Mouse (Mus musculus) T-helper 1 cell (primary cell): ENCODE results near the gene Gm9844.
"Not testable (repeated sequence)": the region's sequence is repeated elsewhere in the genome, so short reads cannot be mapped to it uniquely, and the experiment has no call there.

Experiments
- in situ Hi-C: fragments of 300-600 bp; cut with MboI, MseI; formaldehyde crosslinking; loops from one replicate; pipeline ENCODE4 v1.15.1; 2025; ENCODE audit warnings: high pct_unique_total_duplicates

Gm9844 gene

GRCm38 (mm10) chr7:24869080-24869479 is 7.1 kb downstream of the Gm9844 start:
- in situ Hi-C loops = no loop called here

- in situ Hi-C loops = no loop called here
Observed at GRCm38 (mm10) chr7:24869532-24870165, 7.6 kb downstream of the Gm9844 start, which contains the start of the genes Lypd4 and Dmrtc2. Gene Lypd4, minus strand, starts transcription at chr7:24869941. Gene Dmrtc2, plus strand, starts transcription at chr7:24870057.

GRCm38 (mm10) chr7:24877588-24877987 is 15.6 kb downstream of the Gm9844 start:
- in situ Hi-C loops = no loop called here

DNA sequence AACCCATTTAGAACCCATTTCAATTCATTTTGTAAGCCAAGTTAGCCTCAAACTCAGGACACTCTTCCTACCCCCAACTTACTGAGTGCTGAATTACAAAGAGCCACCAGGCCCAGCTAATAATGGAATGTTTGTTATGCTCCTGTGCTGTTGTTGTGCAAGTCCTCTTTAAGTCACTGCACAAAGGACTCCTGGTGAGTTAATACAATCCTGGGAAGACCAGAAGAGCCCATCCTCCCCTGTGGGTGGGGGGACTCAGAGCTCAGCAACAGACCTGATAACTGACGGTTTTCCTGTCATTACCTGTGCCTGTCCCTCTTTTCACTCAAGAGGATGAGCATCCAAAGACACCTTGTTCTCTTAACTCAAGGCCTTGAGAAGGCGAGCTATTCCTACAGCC is 17.6 kb downstream of the Gm9844 start:
- in situ Hi-C loops = no loop called here

DNA sequence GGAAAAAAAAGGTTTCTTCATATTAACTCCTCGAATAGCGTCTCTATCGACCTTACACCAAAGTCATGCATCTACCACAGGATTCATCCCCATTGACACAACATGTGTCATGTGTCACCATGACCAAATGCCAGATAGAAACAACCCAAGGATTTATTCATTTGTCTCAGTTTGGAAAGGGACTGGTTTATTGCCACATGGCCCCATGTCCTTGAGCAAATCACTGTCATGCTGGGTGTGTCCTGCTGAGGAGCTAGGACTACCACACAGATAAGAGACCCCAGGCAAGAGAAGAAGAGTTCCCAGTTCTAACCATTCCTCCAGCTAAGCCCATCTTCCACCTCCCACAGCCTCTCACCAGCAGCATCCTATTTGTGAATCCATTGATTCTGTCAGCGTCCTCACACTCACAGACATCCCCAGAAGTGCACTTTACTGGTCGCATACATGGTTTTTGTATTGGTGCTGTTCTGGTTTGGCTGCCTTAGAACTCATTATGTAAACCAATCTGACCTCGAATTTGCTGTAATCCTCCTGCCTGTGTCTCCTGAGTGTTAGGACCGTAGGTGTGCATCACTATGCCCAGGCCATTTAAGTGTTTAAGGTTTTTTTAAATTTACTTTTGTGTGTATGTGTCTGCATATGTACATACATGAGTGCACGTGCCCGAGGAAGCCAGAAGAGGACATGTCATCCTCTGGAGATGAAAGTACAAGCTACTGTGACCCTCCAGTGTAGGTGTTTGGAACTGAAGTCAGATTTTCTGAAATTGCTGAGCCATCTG is 20.6 kb downstream of the Gm9844 start:
- in situ Hi-C loops = no loop called here

- in situ Hi-C loops = no loop called here
Observed at GRCm38 (mm10) chr7:24883896-24884692, 22.1 kb downstream of the Gm9844 start, which contains the start of gene Rps19. Gene Rps19, plus strand, starts transcription at chr7:24884371.

GRCm38 (mm10) chr7:24884693-24885291 is 22.8 kb downstream of the Gm9844 start:
- in situ Hi-C loops = no loop called here

GRCm38 (mm10) chr7:24885468-24886307 is 23.7 kb downstream of the Gm9844 start:
- in situ Hi-C loops = no loop called here

GRCm38 (mm10) chr7:24886308-24886633 is 24.3 kb downstream of the Gm9844 start:
- in situ Hi-C loops = no loop called here

DNA sequence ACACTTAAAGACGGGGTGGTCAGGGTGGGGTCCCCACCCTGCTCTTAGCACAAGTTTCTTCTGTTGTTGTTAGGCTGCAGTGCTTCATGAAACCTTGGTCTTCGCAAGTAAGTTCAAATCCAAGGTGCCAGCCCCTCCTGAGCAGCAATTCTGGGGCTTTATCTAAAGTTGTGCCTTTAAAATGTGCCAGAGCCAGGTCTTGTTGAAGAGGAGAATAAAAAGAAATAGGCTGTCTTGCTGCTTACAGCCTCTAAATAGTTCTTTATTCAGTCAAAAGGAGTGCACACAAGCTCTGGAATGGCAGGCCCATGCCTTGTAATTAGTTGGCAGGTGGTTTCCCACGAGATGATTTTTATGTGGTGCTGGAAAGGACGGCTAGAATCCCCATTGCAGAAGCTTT is 25.1 kb downstream of the Gm9844 start:
- in situ Hi-C loops = no loop called here

- in situ Hi-C loops = no loop called here
Observed at GRCm38 (mm10) chr7:24889431-24890220, 27.6 kb downstream of the Gm9844 start.

DNA sequence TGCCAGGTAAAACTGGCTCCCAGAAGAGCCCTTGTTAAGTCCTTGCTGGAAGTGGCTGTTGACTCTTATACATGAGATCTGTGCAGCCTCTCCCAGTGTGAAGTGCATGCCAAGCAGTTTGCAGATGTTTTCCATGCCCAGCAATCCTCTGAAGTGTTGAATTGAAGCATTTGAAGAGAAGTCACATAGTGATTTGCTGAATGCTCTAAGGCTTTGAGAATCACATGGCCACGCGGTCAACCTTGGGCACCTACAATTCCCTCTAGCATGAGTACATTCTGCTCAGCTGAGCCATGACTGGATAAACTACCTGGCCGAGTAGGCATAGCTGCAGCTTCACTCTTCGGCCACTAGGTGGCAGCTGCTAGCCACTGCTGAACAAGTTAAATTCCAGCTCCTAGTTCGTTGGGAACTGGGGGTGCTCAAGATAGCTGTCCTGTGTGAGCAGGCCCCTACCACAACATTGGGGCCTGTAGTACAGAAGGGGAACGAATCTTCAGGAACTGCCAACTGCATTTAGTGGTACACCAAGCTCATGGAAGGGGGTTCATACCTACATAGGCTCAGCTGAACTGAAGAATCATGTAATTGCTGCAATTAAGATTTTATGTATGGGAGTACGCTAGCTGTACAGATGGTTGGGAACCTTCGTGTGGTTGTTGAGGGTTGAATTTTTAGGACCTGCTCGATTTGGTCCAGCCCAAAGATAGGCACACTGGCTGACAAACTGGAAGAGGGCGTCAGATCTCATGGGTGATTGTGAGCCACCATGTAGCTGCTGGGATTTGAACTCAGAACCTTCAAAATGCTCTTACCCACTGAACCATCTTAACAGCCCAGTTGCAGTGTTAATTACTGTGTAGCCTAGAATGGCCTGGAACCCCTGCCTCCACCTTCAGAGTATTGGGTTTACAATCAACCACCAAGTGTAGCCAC is 28.5 kb downstream of the Gm9844 start:
- in situ Hi-C loops = no loop called here

DNA sequence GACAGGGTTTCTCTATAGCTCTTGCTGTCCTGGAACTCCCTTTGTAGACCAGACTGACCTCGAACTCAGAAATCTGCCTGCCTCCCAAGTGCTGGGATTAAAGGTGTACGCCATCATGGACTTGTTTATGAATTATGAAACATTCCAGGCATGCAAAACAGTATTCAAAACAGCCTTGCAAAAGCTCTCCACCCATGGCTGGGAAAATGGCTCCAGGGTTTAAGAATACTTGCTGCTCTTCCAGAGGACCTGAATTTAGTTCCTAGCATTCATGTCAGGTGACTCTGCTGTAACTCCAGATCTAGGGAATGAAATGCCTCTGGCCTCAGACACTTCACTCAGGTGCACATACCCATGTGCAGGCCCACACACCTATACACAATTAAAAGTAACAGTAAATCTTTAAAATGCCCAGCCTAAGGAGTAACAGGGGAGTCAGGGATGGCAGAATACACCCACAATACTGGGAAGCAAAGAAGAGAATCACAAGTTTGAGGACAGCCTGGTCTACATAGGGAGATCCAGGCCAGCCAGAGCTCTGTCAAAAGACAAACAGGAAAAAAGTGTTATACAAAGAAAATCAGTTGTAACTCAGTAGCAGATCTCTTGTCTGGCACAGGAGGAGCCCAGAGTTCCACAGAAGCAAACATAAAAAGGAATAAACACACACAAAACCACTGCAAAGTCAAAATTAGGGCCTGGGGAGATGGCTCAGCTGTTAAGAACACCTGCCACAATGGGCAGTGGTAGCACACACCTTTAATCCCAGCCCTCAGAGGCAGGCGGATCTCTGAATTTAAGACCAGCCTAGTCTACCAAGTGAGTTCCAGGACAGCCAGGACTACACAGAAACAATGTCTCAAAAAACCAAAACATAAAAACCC is 29.5 kb downstream of the Gm9844 start:
- in situ Hi-C loops = no loop called here

DNA sequence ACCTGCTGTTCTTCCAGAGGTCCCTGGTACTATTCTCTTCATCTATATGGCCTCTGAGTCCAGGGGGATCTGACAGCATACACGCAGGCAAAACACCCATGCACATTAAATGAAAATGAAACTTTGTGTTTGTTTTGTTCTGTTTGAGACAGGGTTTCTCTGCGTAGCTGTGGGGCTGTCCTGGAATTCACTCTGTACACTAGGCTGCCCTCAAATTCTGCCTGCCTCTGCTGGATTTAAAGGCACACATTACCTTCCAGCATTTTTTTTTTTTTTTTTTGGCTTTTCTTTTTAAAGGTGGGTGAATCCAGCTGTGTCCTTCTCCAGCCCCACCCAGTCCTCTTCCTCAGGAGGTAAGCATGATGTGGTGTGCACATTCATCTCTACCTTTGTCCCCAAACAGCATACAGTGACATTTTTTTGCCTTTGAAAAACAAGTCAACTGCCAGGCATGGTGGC is 30.1 kb downstream of the Gm9844 start:
- in situ Hi-C loops = no loop called here

DNA sequence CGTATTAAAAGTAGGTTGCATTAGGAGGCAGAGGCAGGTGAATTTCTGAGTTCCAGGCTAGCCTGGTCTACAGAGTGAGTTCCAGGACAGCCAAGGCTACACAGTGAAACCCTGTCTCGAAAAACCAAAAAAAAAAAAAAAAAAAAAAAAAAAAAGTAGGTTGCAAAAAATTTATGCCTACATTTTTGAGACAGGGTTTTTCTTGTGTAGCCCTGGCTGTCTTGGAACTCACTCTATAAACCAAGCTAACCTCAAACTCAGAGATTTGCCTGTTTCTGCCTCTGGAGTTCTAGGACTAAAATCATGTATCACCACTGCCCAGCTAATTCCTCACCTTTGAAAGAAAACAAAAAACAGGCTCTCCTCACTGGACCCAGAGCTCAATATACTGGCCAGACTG is 33.7 kb downstream of the Gm9844 start:
- in situ Hi-C loops = not testable (repeated sequence)

DNA sequence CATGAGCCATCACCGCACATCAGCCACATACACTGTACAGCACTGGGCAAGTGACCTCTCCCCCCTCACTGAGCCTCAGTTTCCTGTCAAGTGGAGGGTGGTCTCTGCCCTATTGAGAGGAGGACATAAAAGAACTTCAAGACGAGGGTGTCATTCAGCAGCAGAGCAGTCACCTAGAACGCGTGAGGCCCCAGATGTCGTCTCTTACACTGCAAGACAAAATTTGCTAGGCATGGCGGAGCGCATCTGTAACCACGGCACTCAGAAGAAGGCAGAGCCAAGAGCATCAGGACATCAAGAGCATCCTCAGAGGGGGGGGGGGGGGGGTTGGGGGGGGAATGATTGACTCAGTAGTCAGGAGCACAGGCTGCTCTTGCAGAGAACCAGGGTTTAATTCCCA is 34.3 kb downstream of the Gm9844 start:
- in situ Hi-C loops = no loop called here

DNA sequence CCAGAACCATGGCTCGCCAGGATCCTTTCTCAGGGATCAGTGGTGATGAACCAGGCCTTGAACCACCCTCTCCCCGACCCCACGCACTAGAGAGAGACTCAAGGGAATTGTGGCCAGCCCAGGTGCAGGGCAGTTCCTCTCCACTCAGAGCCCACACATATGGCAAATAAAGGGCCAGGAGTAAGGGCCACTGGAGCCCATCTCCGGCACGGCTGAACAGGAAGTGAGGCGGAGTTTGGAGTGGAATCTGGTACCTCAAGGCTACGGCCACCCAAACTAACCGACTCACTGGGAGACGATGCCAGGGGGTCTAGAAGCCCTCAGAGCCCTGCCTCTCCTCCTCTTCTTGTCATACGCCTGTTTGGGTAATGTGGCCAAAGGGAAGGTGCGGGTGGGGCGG is 35.2 kb downstream of the Gm9844 start, which contains the start of gene Cd79a:
TSS of gene Cd79a (plus strand) at position 158 of the 400 bp plus-strand sequence.
- in situ Hi-C loops = no loop called here

DNA sequence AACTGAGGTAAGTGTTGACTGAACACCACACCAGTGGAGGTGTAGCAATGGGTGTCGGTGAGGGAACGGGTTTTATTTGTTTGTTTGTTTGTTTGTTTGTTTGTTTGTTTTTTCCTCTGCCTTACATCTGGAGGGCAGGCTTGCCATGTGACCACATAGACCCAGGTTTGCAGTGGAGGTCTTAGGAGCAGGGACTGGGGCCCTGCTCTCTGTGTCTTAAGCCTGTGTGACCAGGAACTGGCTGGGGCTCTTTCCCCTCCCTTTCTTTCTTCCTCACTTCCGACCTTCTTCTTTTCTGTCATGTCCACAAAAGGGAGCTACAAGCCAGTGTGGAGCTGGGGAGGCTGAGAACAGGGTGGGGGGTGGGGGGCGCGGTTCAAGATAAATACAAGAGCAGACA is 35.9 kb downstream of the Gm9844 start:
- in situ Hi-C loops = no loop called here
